Mouse (Mus musculus) megakaryocyte, embryonic 14.5 days (primary cell): ENCODE measurements around the gene Erp44. TPM values are rescaled to one million over a fixed set of nuclear protein-coding genes. Genes with fewer than 3 reads are reported as not detected.

ENCODE experiments used
- H3K27me3 ChIP-seq: replicated peaks from 2 replicates; pipeline ENCODE3; 2012; ENCODE audit warnings: inconsistent platforms
- H3K36me3 ChIP-seq: replicated peaks from 2 replicates; pipeline ENCODE3; 2012; ENCODE audit warnings: low read length, inconsistent platforms, mixed read lengths
- H3K4me1 ChIP-seq: 2 replicates; pipeline ENCODE4 v1.6.1; 2012; ENCODE audit warnings: inconsistent platforms
- H3K4me3 ChIP-seq: replicated peaks from 2 replicates; pipeline ENCODE3; 2012; ENCODE audit warnings: moderate library complexity, mild to moderate bottlenecking, inconsistent platforms
- H3K9me3 ChIP-seq: 2 replicates; pipeline ENCODE4 v1.6.1; 2012; ENCODE audit warnings: inconsistent platforms
- FLI1 ChIP-seq: IDR thresholded peaks from 2 replicates; pipeline ENCODE4 v1.6.1; 2012; ENCODE audit warnings: low read length, inconsistent platforms, mixed read lengths
- GATA1 ChIP-seq: IDR thresholded peaks from 3 replicates; pipeline ENCODE4 v1.6.1; 2012; ENCODE audit warnings: mixed read lengths, low read length, inconsistent platforms, borderline replicate concordance
- polyA plus RNA-seq: library from polyadenylated mRNA; stranded (reverse); fragments of >175 nt; gene quantifications from 2 replicates; pipeline ENCODE4 v1.2.3, GENCODE M21; 2012; ENCODE audit warnings: low replicate concordance; ENCODE audit not compliant: insufficient read depth

Gene Erp44
- polyA plus RNA-seq, 1 experiment: 9.1 TPM

GRCm38 (mm10) chr4:48181366-48181765, 98.0 kb downstream of the Erp44 start:
- H3K4me1 ChIP-seq: peaks cover 32% of the 10 kb centered on the region
- peaks cover 6% of the 10 kb centered on the region; the same call in 1 of the 2 replicates for H3K9me3 ChIP-seq
- peaks cover 86% of the 10 kb centered on the region for H3K36me3 ChIP-seq
- TF ChIP-seq GATA1: no peak
- no peak for TF ChIP-seq FLI1
- H3K4me3 ChIP-seq: no peak overlapping the region
- no peaks in the 10 kb centered on the region for H3K27me3 ChIP-seq

GRCm38 (mm10) chr4:48180922-48181321, 98.4 kb downstream of the Erp44 start:
- Histone ChIP-seq H3K9me3 (peaks cover 6% of the 10 kb centered on the region; the same call in 1 of the 2 replicates), H3K4me3 (no peak overlapping the region), H3K4me1 (peaks cover 33% of the 10 kb centered on the region), H3K27me3 (no peaks in the 10 kb centered on the region), H3K36me3 (peaks cover 83% of the 10 kb centered on the region)
- TF ChIP-seq GATA1 (no peak), FLI1 (no peak)

DNA sequence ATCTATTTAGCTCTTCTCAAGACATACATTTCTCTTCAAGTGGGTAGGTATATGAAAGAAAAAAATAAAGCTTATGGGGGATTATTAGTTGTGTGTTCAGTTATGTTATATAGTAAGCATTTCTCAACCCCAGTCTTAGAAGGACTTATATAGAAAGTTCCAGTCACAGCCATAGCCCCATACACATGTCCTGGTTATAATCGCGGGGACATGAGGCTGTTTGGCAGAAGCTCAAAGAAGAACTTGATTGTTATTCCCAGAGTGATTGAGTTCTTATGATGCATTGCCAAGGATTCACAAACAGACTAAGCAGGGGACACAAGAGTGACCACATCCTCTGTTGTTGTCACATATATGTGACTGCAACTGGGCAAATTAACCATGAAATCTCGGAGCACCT, 103.7 kb downstream of the Erp44 start:
- no peak overlapping the region for H3K4me3 ChIP-seq
- H3K4me1 ChIP-seq: peaks cover 7% of the 10 kb centered on the region; the same call in 1 of the 2 replicates

DNA sequence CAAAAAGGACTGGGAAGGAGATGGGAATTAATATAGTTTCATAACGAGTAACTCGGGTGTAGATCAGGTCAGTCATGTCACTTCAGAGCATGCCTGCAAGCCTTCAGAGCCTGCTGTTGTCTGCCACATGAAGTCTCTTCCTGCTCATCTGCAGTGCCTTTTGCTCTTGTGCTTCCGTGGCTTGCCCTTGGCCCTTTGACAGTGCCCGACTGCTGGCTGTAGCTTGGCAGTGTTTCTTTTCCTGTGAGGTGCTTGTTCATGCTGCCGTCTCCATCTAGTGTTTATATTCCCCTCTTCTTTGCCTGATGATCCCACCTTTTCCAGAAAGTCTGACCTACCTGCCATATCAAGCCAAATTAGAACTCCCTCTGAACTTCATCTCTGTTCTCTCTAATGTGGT, 115.5 kb downstream of the Erp44 start:
- H3K36me3 ChIP-seq: peaks cover 79% of the 10 kb centered on the region
- no peaks in the 10 kb centered on the region for H3K9me3 ChIP-seq
- H3K4me3 ChIP-seq: no peak overlapping the region
- no peaks in the 10 kb centered on the region for H3K27me3 ChIP-seq
- TF ChIP-seq GATA1 (no peak), FLI1 (no peak)
- H3K4me1 ChIP-seq: peaks cover 26% of the 10 kb centered on the region

More for the DNA sequence above, 103.7 kb downstream of the Erp44 start:
- TF ChIP-seq GATA1: no peak
- TF ChIP-seq FLI1: no peak
- H3K9me3 ChIP-seq: peaks cover 6% of the 10 kb centered on the region; the same call in 1 of the 2 replicates
- H3K27me3 ChIP-seq: no peaks in the 10 kb centered on the region
- H3K36me3 ChIP-seq: peaks cover 38% of the 10 kb centered on the region

DNA sequence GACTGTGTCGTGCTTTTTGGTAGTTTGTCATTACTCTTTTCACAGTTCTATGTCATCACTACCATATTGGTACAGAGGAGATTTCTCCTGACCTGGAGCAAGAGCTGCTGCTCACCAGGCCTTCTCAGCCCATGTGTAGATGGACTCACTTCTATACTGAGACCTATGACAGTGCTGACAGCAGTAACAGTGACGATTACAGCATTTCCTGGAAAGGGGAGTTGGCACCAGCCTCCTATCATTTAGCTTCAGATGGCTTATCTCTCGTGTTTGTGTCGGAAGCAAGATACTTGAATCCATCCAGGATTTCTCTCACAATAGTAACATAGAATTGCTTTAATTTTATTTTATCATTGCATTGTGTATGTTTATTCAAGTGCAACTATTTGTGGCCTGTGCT, 119.0 kb downstream of the Erp44 start:
- H3K27me3 ChIP-seq: no peaks in the 10 kb centered on the region
- H3K4me1 ChIP-seq: peaks cover 30% of the 10 kb centered on the region
- TF ChIP-seq GATA1: no peak
- no peak for TF ChIP-seq FLI1
- H3K36me3 ChIP-seq: peaks cover 81% of the 10 kb centered on the region
- H3K9me3 ChIP-seq: peaks cover 6% of the 10 kb centered on the region
- H3K4me3 ChIP-seq: no peak overlapping the region

- no peak for TF ChIP-seq GATA1
- Histone ChIP-seq H3K27me3 (no peaks in the 10 kb centered on the region), H3K36me3 (peaks cover 78% of the 10 kb centered on the region), H3K4me3 (no peak overlapping the region), H3K4me1 (peaks cover 29% of the 10 kb centered on the region), H3K9me3 (peaks cover 6% of the 10 kb centered on the region)
Observed at GRCm38 (mm10) chr4:48155864-48156263, 123.5 kb downstream of the Erp44 start.

GRCm38 (mm10) chr4:48153229-48153628, 126.1 kb downstream of the Erp44 start:
- no peaks in the 10 kb centered on the region for H3K27me3 ChIP-seq
- peaks cover 71% of the 10 kb centered on the region for H3K36me3 ChIP-seq
- no peak for TF ChIP-seq GATA1
- TF ChIP-seq FLI1: no peak

DNA sequence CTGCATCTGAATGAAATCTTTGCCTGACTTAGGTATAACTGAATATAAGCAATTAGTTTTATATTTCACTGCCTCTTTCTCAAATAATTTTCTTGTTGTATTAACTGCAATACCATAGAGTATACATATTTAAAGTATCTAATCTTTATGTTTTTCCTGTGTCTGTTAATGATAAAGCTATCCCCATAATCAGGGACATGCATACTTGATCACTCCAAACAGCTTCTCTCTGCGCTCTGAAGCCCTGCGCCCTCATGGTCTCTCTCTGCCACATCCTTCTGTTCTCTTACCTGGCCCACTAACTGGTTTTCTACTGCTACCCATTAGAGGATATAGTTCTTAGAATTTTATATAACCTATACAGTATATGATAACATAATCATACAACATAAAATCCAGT, 129.9 kb downstream of the Erp44 start:
- peaks cover 68% of the 10 kb centered on the region for H3K36me3 ChIP-seq
- H3K4me3 ChIP-seq: no peak overlapping the region
- TF ChIP-seq FLI1 (no peak), GATA1 (no peak)
- no peaks in the 10 kb centered on the region for H3K27me3 ChIP-seq
- H3K4me1 ChIP-seq: peaks cover 11% of the 10 kb centered on the region; the same call in 1 of the 2 replicates
- no peaks in the 10 kb centered on the region for H3K9me3 ChIP-seq

More at GRCm38 (mm10) chr4:48153229-48153628, 126.1 kb downstream of the Erp44 start:
- no peak overlapping the region for H3K4me3 ChIP-seq
- peaks cover 6% of the 10 kb centered on the region for H3K9me3 ChIP-seq
- H3K4me1 ChIP-seq: peaks cover 16% of the 10 kb centered on the region; the same call in 1 of the 2 replicates

Other genes starting within 250 kb of the Erp44 start
- 0.42 and 0.75 TPM in 2 replicates for gene Nr4a3, start 234.4 kb downstream of the Erp44 start, polyA plus RNA-seq
- gene Stx17, start 154.6 kb downstream of the Erp44 start, polyA plus RNA-seq: 4.3 TPM in 1 of 2 replicates, not detected in the other
- gene Invs, start 202 bp upstream of the Erp44 start, polyA plus RNA-seq: 1.0 and 2.4 TPM in 2 replicates
- 0.53 and 2.2 TPM in 2 replicates for gene Tex10, start 193.9 kb upstream of the Erp44 start, polyA plus RNA-seq